Mouse (Mus musculus): ENCODE results near the gene Ncor2. TPM values are rescaled to one million over a fixed set of nuclear protein-coding genes. Genes with fewer than 3 reads are reported as not detected.

Ncor2 gene
- polyA plus RNA-seq, 1 experiment from 2014 or later = 21.2 TPM

DNA sequence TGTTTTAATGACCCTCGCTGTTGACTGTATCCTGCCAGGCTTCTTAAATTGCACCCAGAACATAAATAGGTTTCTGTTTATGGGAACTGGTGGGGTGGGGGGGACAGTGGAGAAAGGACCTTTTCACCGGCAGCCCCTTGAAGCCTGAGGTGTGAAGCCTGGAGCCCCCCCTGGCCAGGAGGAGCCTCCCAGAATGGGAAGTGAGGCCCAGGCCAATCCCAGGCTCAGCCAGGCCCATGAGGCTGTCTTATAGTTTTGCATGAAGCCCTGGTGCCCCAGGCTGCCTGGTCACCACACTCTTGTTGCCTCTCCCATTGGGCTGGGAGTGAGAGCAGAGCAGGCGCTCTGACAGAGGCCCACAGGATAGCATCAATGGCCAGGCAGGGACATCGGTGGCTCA, 181.1 kb downstream of the Ncor2 start:
- Histone ChIP-seq H3K9me3 (ENCODE audit: control insufficient read depth, low read length) (no peaks in the 10 kb centered on the region), H3K4me2 (replicated peaks; ENCODE audit: low read depth, low read length) (no peak overlapping the region), H3K4me1 (replicated peaks; ENCODE audit: control insufficient read depth, insufficient read depth, low read length) (no peaks in the 10 kb centered on the region), H3K4me3 (ENCODE audit: low read depth, low read length) (no peak overlapping the region), H3K27me3 (ENCODE audit: control insufficient read depth, insufficient read depth, low read length) (no peaks in the 10 kb centered on the region), H3K9ac (ENCODE audit: low read depth, low read length) (no peak overlapping the region), H3K27ac (ENCODE audit: low read depth, low read length) (no peak overlapping the region), H3K36me3 (ENCODE audit: control insufficient read depth, insufficient read depth, low read length) (no peaks in the 10 kb centered on the region)
- DNase-seq (ENCODE audit: low spot score) (no peak), ATAC-seq (ENCODE audit: low FRiP score) (no peak)
- WGBS = 71% methylated on average over 4 of the region's 4 CpGs

DNA sequence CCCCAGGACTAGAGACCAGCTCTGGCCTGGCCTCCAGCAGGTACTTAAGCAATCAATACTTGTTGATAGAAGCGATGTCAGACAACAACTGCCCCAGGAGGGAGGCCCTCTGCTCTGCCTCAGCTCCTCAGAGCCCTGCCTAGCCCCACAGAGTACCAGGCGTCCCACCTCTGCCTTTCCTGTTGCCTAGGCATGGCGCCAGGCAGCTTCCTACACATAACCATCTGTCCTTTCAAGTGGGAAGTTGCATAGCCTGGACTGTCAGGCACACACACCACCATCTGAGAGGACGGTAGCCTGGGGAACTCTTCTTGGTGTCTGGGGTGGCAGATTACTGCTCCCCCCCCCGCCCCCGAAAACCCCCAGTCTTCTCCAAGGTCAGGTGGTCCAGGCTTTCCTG, 182.2 kb downstream of the Ncor2 start:
- H3K9me3 ChIP-seq (ENCODE audit: control insufficient read depth, low read length) = no peaks in the 10 kb centered on the region
- ATAC-seq (ENCODE audit: low FRiP score) (no peak), DNase-seq (ENCODE audit: low spot score) (no peak)
- 68% methylated on average over 6 of the region's 6 CpGs for WGBS
- H3K4me3 ChIP-seq (ENCODE audit: low read depth, low read length) = no peak overlapping the region
- no peak overlapping the region for H3K9ac ChIP-seq (ENCODE audit: low read depth, low read length)
- no peaks in the 10 kb centered on the region for H3K36me3 ChIP-seq (ENCODE audit: control insufficient read depth, insufficient read depth, low read length)
- H3K4me1 ChIP-seq (replicated peaks; ENCODE audit: control insufficient read depth, insufficient read depth, low read length) = no peaks in the 10 kb centered on the region
- H3K4me2 ChIP-seq (replicated peaks; ENCODE audit: low read depth, low read length) = no peak overlapping the region
- H3K27ac ChIP-seq (ENCODE audit: low read depth, low read length) = no peak overlapping the region
- no peaks in the 10 kb centered on the region for H3K27me3 ChIP-seq (ENCODE audit: control insufficient read depth, insufficient read depth, low read length)

DNA sequence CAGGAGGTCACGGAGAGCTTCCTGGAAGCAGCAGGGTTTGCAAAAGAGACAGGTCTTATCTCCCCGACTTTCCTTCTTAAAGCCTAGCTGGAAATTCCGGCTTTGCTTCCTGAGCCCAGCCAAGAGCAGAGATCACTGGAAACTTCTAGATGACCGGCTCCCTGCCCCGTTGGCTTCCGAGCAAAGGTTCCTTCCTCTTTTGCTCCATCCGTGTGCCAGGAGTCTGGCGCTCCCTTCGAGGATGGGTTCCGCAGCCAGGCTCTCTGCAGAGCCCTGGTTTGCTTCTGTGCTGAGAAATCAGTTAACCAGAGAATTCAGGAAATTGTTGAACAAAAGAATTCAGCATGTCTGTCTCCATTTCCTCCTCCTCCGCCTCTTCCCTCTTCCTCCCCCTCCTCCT, 186.1 kb downstream of the Ncor2 start:
- Histone ChIP-seq H3K27ac (ENCODE audit: low read depth, low read length) (no peak overlapping the region), H3K4me3 (ENCODE audit: low read depth, low read length) (no peak overlapping the region), H3K4me1 (replicated peaks; ENCODE audit: control insufficient read depth, insufficient read depth, low read length) (no peaks in the 10 kb centered on the region), H3K27me3 (ENCODE audit: control insufficient read depth, insufficient read depth, low read length) (no peaks in the 10 kb centered on the region), H3K4me2 (replicated peaks; ENCODE audit: low read depth, low read length) (no peak overlapping the region), H3K9me3 (ENCODE audit: control insufficient read depth, low read length) (no peaks in the 10 kb centered on the region), H3K9ac (ENCODE audit: low read depth, low read length) (no peak overlapping the region), H3K36me3 (ENCODE audit: control insufficient read depth, insufficient read depth, low read length) (no peaks in the 10 kb centered on the region)
- DNase-seq (ENCODE audit: low spot score) (no peak), ATAC-seq (ENCODE audit: low FRiP score) (no peak)
- WGBS = 80% methylated on average over 11 of the region's 11 CpGs

DNA sequence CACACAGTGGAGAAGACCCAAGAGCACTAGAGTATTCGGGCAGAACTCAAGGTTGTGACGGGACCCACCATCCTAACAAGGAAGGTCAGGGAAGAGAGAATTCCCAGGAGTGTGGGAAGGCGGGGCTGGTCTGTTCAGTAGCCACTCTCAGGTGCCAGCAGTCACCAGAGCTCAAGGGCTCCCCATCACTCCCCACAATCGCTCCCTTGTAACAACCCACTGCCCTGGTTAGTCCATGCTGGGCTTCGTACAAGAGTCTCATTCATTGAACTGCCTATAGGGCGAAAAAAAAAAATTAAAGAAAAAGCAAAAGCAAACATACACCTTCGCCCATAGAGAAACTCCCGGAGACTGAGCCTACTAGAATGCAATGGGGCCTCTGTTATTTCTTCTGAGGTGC, 186.7 kb downstream of the Ncor2 start:
- Histone ChIP-seq H3K9me3 (ENCODE audit: control insufficient read depth, low read length) (no peaks in the 10 kb centered on the region), H3K27ac (ENCODE audit: low read depth, low read length) (no peak overlapping the region), H3K4me1 (replicated peaks; ENCODE audit: control insufficient read depth, insufficient read depth, low read length) (no peaks in the 10 kb centered on the region), H3K27me3 (ENCODE audit: control insufficient read depth, insufficient read depth, low read length) (no peaks in the 10 kb centered on the region), H3K4me2 (replicated peaks; ENCODE audit: low read depth, low read length) (no peak overlapping the region), H3K9ac (ENCODE audit: low read depth, low read length) (no peak overlapping the region), H3K36me3 (ENCODE audit: control insufficient read depth, insufficient read depth, low read length) (no peaks in the 10 kb centered on the region), H3K4me3 (ENCODE audit: low read depth, low read length) (no peak overlapping the region)
- WGBS = 80% methylated on average over 8 of the region's 8 CpGs
- DNase-seq (ENCODE audit: low spot score) = no peak
- no peak for ATAC-seq (ENCODE audit: low FRiP score)

DNA sequence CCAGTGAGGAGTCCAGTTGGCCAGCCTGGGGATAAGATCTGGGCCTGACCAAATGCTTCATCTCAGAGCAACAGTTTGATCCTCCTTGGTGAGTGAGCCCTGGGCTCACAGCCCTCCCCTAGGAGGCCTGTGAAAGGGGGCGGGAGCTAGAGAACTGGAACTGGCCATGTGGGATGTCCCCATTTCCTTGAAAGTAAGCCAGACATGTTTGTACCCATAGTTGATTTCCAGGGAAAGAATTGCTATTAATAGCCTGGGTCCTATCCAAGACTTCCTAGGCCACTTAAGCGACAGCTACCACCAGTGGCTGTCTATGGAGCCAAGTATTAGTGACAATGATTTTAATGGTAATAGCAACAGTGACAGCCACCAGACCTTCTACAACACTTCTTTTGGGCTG, 189.3 kb downstream of the Ncor2 start:
- ATAC-seq (ENCODE audit: low FRiP score) (no peak), DNase-seq (ENCODE audit: low spot score) (no peak)
- no peaks in the 10 kb centered on the region for H3K36me3 ChIP-seq (ENCODE audit: control insufficient read depth, insufficient read depth, low read length)
- H3K4me3 ChIP-seq (ENCODE audit: low read depth, low read length) = no peak overlapping the region
- 91% methylated on average over 2 of the region's 2 CpGs for WGBS
- no peak overlapping the region for H3K27ac ChIP-seq (ENCODE audit: low read depth, low read length)
- no peak overlapping the region for H3K4me2 ChIP-seq (replicated peaks; ENCODE audit: low read depth, low read length)
- H3K4me1 ChIP-seq (replicated peaks; ENCODE audit: control insufficient read depth, insufficient read depth, low read length) = no peaks in the 10 kb centered on the region
- H3K9me3 ChIP-seq (ENCODE audit: control insufficient read depth, low read length) = no peaks in the 10 kb centered on the region
- no peaks in the 10 kb centered on the region for H3K27me3 ChIP-seq (ENCODE audit: control insufficient read depth, insufficient read depth, low read length)
- H3K9ac ChIP-seq (ENCODE audit: low read depth, low read length) = no peak overlapping the region

DNA sequence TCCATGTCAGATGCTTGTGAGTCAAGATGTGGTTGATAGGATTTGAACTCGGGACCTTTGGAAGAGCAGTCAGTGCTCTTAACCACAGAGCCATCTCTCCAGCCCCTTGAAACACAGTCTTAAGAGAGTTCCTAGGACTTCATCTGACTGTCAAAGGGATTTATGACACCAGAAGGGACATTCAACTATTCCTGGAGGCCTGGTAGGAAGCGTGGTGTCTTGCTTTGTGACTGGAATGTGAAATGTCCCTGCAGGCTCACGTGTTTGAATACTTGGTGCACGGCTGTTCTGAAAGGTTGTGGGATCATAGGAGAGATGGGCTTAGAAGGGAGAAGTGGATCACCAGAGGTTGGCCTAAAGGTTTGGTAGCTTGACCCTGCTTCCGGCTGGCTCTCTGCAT, 192.4 kb downstream of the Ncor2 start:
- Histone ChIP-seq H3K27ac (ENCODE audit: low read depth, low read length) (no peak overlapping the region), H3K4me1 (replicated peaks; ENCODE audit: control insufficient read depth, insufficient read depth, low read length) (no peaks in the 10 kb centered on the region)
- ATAC-seq (ENCODE audit: low FRiP score) = no peak

DNA sequence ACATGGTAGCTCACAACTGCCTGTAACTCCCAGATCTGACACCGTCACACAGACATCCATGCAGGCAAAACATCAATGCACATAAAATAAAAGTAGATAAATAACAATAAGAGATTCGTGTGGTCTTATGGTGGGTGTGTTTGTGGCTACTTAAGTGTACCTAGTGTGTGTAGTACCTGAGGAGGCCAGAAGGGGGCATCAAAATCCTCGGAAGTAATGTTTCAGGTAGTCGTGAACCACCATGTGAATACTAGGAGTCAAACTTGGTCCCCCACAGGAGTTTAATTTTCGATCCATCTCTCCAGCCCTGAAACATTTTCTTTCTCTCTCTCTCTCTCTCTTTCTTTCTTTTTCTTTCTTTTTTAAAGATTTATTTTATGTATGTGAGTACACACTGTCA, 192.8 kb downstream of the Ncor2 start:
- 87% methylated on average over 5 of the region's 5 CpGs for WGBS
- H3K27ac ChIP-seq (ENCODE audit: low read depth, low read length) = no peak overlapping the region
- no peaks in the 10 kb centered on the region for H3K27me3 ChIP-seq (ENCODE audit: control insufficient read depth, insufficient read depth, low read length)
- H3K36me3 ChIP-seq (ENCODE audit: control insufficient read depth, insufficient read depth, low read length) = no peaks in the 10 kb centered on the region
- no peak overlapping the region for H3K9ac ChIP-seq (ENCODE audit: low read depth, low read length)
- no peaks in the 10 kb centered on the region for H3K9me3 ChIP-seq (ENCODE audit: control insufficient read depth, low read length)
- H3K4me2 ChIP-seq (replicated peaks; ENCODE audit: low read depth, low read length) = no peak overlapping the region
- DNase-seq (ENCODE audit: low spot score) (no peak), ATAC-seq (ENCODE audit: low FRiP score) (no peak)
- no peaks in the 10 kb centered on the region for H3K4me1 ChIP-seq (replicated peaks; ENCODE audit: control insufficient read depth, insufficient read depth, low read length)
- no peak overlapping the region for H3K4me3 ChIP-seq (ENCODE audit: low read depth, low read length)

More for the DNA sequence above, 192.4 kb downstream of the Ncor2 start:
- Histone ChIP-seq H3K4me2 (replicated peaks; ENCODE audit: low read depth, low read length) (no peak overlapping the region), H3K9ac (ENCODE audit: low read depth, low read length) (no peak overlapping the region), H3K4me3 (ENCODE audit: low read depth, low read length) (no peak overlapping the region), H3K9me3 (ENCODE audit: control insufficient read depth, low read length) (no peaks in the 10 kb centered on the region), H3K36me3 (ENCODE audit: control insufficient read depth, insufficient read depth, low read length) (no peaks in the 10 kb centered on the region), H3K27me3 (ENCODE audit: control insufficient read depth, insufficient read depth, low read length) (no peaks in the 10 kb centered on the region)
- no peak for DNase-seq (ENCODE audit: low spot score)
- WGBS = 89% methylated on average over 5 of the region's 5 CpGs

DNA sequence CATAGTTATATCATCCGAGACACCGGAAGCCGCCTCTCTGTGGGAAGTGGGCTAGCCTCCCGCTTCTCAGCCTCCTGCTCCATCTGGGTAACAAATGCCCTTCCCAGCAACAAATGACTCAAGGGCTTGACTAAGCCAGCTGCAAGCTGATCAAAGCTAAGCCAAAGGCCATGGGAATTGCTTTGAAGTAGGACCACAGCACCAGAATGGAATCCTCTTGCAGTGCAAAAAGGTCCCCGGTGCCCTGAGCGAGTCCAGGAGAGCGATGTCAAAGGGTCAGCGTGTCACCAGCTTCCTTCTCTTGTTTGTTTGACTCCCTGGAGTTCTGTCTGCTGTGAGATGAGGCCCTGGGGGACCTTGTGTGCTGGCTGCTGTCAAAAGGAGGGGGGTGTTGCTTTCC, 209.2 kb downstream of the Ncor2 start:
- no peaks in the 10 kb centered on the region for H3K36me3 ChIP-seq (ENCODE audit: control insufficient read depth, insufficient read depth, low read length)
- no peak overlapping the region for H3K9ac ChIP-seq (ENCODE audit: low read depth, low read length)
- no peak overlapping the region for H3K4me2 ChIP-seq (replicated peaks; ENCODE audit: low read depth, low read length)
- H3K27ac ChIP-seq (ENCODE audit: low read depth, low read length) = no peak overlapping the region
- H3K9me3 ChIP-seq (ENCODE audit: control insufficient read depth, low read length) = no peaks in the 10 kb centered on the region
- no peaks in the 10 kb centered on the region for H3K4me1 ChIP-seq (replicated peaks; ENCODE audit: control insufficient read depth, insufficient read depth, low read length)
- WGBS = 12% methylated on average over 8 of the region's 8 CpGs
- H3K27me3 ChIP-seq (ENCODE audit: control insufficient read depth, insufficient read depth, low read length) = no peaks in the 10 kb centered on the region
- DNase-seq (ENCODE audit: low spot score) (no peak), ATAC-seq (ENCODE audit: low FRiP score) (no peak)
- no peak overlapping the region for H3K4me3 ChIP-seq (ENCODE audit: low read depth, low read length)
